Mouse (Mus musculus): ENCODE data around the gene Grik5. TPM values are rescaled to one million over a fixed set of nuclear protein-coding genes. Genes with fewer than 3 reads are reported as not detected.
A peak's percentile ranks its signal among the peaks of the same experiment; 100 is the strongest.

Gene Grik5
- polyA plus RNA-seq, 1 experiment from 2014 or later = 12.5 TPM

DNA sequence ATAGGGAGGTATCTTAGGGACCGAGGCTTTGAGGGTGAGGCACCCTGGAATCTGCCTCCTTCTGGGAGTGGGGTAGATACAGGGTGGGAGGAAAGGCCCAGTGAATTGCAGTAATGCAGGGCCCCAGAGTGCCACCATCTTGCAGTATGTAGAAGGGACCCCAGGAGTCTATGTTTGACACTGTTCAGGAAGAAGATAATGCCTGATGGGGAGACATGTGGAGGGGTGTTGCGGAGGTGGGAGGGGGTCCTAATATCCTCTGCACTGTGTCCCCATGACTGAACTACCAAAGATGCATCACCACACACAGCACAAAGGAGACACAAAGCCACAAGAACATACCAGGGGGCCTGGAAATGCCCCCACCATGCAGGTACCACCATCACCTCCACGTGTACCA, 66.0 kb downstream of the Grik5 start:
- peak; percentile 35; the same call in 1 of the 2 replicates for ATAC-seq
- Histone ChIP-seq H3K4me2 (ENCODE audit: low read length) (peak overlapping the region; percentile 76), H3K9ac (ENCODE audit: low read depth, low read length) (peak overlapping the region; percentile 94), H3K4me3 (ENCODE audit: low read length) (peak overlapping the region; percentile 85), H3K9me3 (ENCODE audit: control insufficient read depth, low read length) (no peaks in the 10 kb centered on the region), H3K36me3 (ENCODE audit: control insufficient read depth, insufficient read depth, low read length) (no peaks in the 10 kb centered on the region; the same call in 1 of the 2 replicates), H3K27ac (ENCODE audit: low read depth, low read length) (peak overlapping the region; percentile 97), H3K4me1 (ENCODE audit: control insufficient read depth, insufficient read depth, low read depth, low read length) (peaks cover 63% of the 10 kb centered on the region), H3K27me3 (replicated peaks; ENCODE audit: control insufficient read depth, insufficient read depth, low read length) (no peaks in the 10 kb centered on the region)
- 62% methylated on average over 3 of the region's 3 CpGs for WGBS

DNA sequence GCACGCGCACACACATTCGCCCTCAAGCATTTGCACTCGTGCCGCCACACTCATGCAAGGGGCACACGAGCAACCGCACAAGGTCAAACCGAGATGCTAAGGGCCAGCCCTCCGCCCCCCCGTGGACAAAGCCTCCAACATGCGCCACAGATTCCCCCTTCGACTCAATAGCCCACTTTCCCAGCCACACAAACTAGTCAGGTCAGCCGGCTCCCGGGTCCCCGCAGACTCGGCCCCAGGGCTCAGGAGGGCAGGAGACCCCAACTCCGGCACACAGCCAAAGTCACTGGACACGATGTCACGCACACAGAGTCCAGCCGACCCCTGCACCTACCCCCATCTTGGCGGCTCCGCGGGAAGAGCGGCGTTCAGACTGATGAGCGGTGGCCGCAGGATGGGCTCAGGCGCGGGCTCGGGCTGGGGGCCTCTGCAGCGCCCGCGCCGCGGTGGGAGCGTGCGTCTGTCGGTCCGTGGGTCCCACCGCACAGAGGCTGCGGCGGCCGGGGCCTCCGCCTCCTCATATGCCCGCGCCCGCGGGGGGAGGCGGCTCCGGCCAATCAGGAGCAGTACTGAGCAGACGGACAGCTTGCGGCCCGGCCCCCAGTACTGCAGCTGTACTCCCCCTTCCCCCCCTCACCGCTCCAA, 66.6 kb downstream of the Grik5 start, which contains the start of gene Atp1a3:
TSS of gene Atp1a3 (minus strand) at position 538 of the 645 bp plus-strand sequence.
- H3K36me3 ChIP-seq (ENCODE audit: control insufficient read depth, insufficient read depth, low read length) = peaks cover 5% of the 10 kb centered on the region
- peak within 1 kb of the TSS; percentile 97 for H3K27ac ChIP-seq (ENCODE audit: low read depth, low read length)
- peaks cover 64% of the 10 kb centered on the region for H3K4me1 ChIP-seq (ENCODE audit: control insufficient read depth, insufficient read depth, low read depth, low read length)
- ATAC-seq = peak; percentile 84
- 1% methylated on average over 39 of the region's 54 CpGs for WGBS
- peak within 1 kb of the TSS; percentile 85 for H3K4me3 ChIP-seq (ENCODE audit: low read length)
- peak within 1 kb of the TSS; percentile 94 for H3K9ac ChIP-seq (ENCODE audit: low read depth, low read length)
- peak within 1 kb of the TSS; percentile 76 for H3K4me2 ChIP-seq (ENCODE audit: low read length)
- no peaks in the 10 kb centered on the region for H3K9me3 ChIP-seq (ENCODE audit: control insufficient read depth, low read length)
- no peaks in the 10 kb centered on the region for H3K27me3 ChIP-seq (replicated peaks; ENCODE audit: control insufficient read depth, insufficient read depth, low read length)

DNA sequence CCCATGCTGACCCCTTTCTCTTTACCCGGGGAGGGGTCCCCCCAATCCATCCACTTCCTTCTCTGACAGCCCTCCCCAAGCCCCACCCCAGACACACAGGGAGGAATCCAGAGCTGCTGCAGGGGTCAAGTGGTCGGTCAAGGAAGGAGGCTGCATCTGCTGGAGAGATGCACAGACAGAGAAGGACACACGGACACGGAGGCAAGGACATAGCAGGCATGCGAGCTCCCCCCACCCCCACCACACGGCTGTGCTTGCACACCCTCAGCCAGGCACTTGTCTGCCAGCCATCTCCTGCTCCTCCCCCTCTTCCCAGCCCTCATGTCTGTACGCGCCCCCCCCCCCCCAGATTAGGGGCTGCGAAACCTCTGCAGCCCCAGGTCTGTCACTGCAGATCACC, 67.3 kb downstream of the Grik5 start:
- peak overlapping the region; percentile 97 for H3K27ac ChIP-seq (ENCODE audit: low read depth, low read length)
- H3K36me3 ChIP-seq (ENCODE audit: control insufficient read depth, insufficient read depth, low read length) = peaks cover 8% of the 10 kb centered on the region
- peak overlapping the region; percentile 94 for H3K9ac ChIP-seq (ENCODE audit: low read depth, low read length)
- no peaks in the 10 kb centered on the region for H3K27me3 ChIP-seq (replicated peaks; ENCODE audit: control insufficient read depth, insufficient read depth, low read length)
- H3K4me1 ChIP-seq (ENCODE audit: control insufficient read depth, insufficient read depth, low read depth, low read length) = peaks cover 56% of the 10 kb centered on the region
- 19% methylated on average over 7 of the region's 9 CpGs for WGBS
- peak overlapping the region; percentile 85 for H3K4me3 ChIP-seq (ENCODE audit: low read length)
- H3K9me3 ChIP-seq (ENCODE audit: control insufficient read depth, low read length) = no peaks in the 10 kb centered on the region
- no peak for ATAC-seq
- H3K4me2 ChIP-seq (ENCODE audit: low read length) = peak overlapping the region; percentile 76

DNA sequence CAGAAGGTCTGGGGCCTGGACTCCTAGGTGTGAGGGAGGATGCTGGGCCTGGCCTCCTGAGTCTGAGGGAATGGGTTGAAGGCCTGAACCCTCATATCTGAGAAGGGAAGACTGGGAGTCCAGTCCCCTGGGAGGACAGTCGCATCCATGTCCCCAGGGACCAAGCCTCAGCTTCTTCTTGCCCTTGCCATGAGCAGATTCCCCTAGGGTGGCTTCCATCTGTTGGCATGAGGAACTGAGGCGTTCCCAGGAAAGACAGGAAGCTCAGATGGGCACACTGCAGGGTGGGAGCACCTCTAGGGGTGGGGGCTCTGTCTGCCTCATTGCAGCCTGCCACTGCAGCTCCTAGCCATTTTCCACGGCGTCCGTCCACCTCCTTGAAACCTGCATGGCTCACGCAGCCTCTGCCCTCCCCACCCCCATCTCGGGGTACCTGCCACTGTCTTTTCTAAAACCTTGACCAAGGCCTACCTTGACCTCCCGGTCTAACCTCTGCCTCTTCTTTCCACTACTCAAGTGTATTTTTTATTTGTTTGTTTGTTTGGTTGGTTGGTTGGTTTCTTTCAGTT, 68.2 kb downstream of the Grik5 start:
- H3K27ac ChIP-seq (ENCODE audit: low read depth, low read length) = peak overlapping the region; percentile 62; the same call in 1 of the 2 replicates
- H3K36me3 ChIP-seq (ENCODE audit: control insufficient read depth, insufficient read depth, low read length) = peaks cover 14% of the 10 kb centered on the region
- peak overlapping the region; percentile 76 for H3K4me2 ChIP-seq (ENCODE audit: low read length)
- no peak for ATAC-seq
- WGBS = 69% methylated on average over 8 of the region's 8 CpGs
- no peaks in the 10 kb centered on the region for H3K27me3 ChIP-seq (replicated peaks; ENCODE audit: control insufficient read depth, insufficient read depth, low read length)
- H3K4me1 ChIP-seq (ENCODE audit: control insufficient read depth, insufficient read depth, low read depth, low read length) = peaks cover 49% of the 10 kb centered on the region
- peak overlapping the region; percentile 85 for H3K4me3 ChIP-seq (ENCODE audit: low read length)
- H3K9me3 ChIP-seq (ENCODE audit: control insufficient read depth, low read length) = no peaks in the 10 kb centered on the region
- H3K9ac ChIP-seq (ENCODE audit: low read depth, low read length) = peak overlapping the region; percentile 94

DNA sequence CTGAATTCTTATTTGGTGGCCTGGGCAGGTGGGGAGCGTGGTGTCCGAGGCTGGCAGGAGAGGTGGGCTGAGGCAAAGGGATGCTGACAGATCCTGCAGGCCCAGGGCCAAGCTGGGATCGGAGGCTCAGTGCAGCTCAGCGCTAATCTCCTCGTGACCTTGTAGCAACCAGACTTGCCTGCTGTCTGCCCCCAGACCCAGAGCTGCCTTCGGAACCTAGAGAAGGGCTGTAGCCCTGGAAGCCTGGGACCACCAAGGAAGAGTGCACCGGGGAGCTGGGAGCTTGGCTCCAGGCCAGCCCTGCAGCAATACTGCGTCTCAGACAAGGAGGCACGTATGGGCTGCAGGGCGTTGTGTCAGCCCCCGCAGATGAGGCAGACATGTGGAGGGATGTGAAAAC, 68.9 kb downstream of the Grik5 start:
- peak overlapping the region; percentile 62 for H3K27ac ChIP-seq (ENCODE audit: low read depth, low read length)
- H3K9me3 ChIP-seq (ENCODE audit: control insufficient read depth, low read length) = no peaks in the 10 kb centered on the region
- peak overlapping the region; percentile 94 for H3K9ac ChIP-seq (ENCODE audit: low read depth, low read length)
- H3K4me1 ChIP-seq (ENCODE audit: control insufficient read depth, insufficient read depth, low read depth, low read length) = peaks cover 43% of the 10 kb centered on the region
- peak overlapping the region; percentile 76 for H3K4me2 ChIP-seq (ENCODE audit: low read length)
- H3K36me3 ChIP-seq (ENCODE audit: control insufficient read depth, insufficient read depth, low read length) = peaks cover 17% of the 10 kb centered on the region
- WGBS = 27% methylated on average over 11 of the region's 11 CpGs
- H3K4me3 ChIP-seq (ENCODE audit: low read length) = peak overlapping the region; percentile 85
- no peak for ATAC-seq
- no peaks in the 10 kb centered on the region for H3K27me3 ChIP-seq (replicated peaks; ENCODE audit: control insufficient read depth, insufficient read depth, low read length)

DNA sequence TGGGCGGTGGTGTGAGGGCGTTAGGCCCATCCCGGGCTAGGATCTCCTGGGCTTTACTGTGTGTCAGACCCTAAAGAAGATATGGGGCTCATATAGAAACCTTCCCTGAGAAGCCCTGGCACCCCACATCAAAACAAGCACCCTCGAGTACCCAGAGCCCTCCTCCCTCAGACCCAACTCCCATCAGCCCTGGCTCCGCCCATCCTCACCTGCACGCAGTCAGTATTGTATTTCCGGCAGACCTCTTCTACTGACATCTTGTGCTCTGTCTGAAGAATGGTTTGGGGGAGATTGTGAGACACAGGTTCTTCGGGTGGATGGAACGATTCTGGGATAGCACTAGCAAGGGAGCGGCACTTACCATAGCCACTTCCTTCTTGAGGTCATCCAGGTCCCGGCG, 71.4 kb downstream of the Grik5 start:
- no peak overlapping the region for H3K4me2 ChIP-seq (ENCODE audit: low read length)
- peaks cover 21% of the 10 kb centered on the region for H3K4me1 ChIP-seq (ENCODE audit: control insufficient read depth, insufficient read depth, low read depth, low read length)
- no peaks in the 10 kb centered on the region for H3K9me3 ChIP-seq (ENCODE audit: control insufficient read depth, low read length)
- H3K36me3 ChIP-seq (ENCODE audit: control insufficient read depth, insufficient read depth, low read length) = peaks cover 30% of the 10 kb centered on the region
- no peak overlapping the region for H3K4me3 ChIP-seq (ENCODE audit: low read length)
- ATAC-seq = no peak
- no peak overlapping the region for H3K27ac ChIP-seq (ENCODE audit: low read depth, low read length)
- H3K27me3 ChIP-seq (replicated peaks; ENCODE audit: control insufficient read depth, insufficient read depth, low read length) = no peaks in the 10 kb centered on the region
- no peak overlapping the region for H3K9ac ChIP-seq (ENCODE audit: low read depth, low read length)
- 71% methylated on average over 12 of the region's 12 CpGs for WGBS

DNA sequence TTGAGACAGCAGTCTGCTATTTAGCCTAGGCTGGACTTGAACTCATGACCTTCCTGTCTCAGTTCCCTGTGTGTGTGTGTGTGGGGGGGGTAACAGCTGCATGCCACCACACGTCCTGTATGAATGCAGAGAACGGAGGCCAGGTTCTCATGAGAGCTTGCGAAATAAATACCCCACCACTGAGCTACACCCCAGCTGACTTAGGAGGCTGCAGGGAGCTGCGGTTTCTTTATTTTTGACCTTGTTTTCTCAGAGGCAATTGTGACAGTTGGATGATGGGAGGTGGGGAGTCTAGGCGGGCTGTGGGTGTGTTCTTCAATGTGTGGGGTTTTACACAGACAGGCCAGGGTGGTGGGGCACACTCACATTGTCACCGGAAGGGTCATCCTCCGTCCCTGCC, 71.9 kb downstream of the Grik5 start:
- 78% methylated on average over 7 of the region's 7 CpGs for WGBS
- Histone ChIP-seq H3K9me3 (ENCODE audit: control insufficient read depth, low read length) (no peaks in the 10 kb centered on the region), H3K27me3 (replicated peaks; ENCODE audit: control insufficient read depth, insufficient read depth, low read length) (no peaks in the 10 kb centered on the region), H3K4me3 (ENCODE audit: low read length) (no peak overlapping the region), H3K4me1 (ENCODE audit: control insufficient read depth, insufficient read depth, low read depth, low read length) (peaks cover 21% of the 10 kb centered on the region), H3K9ac (ENCODE audit: low read depth, low read length) (no peak overlapping the region), H3K4me2 (ENCODE audit: low read length) (no peak overlapping the region), H3K27ac (ENCODE audit: low read depth, low read length) (no peak overlapping the region), H3K36me3 (ENCODE audit: control insufficient read depth, insufficient read depth, low read length) (peaks cover 31% of the 10 kb centered on the region)
- no peak for ATAC-seq

DNA sequence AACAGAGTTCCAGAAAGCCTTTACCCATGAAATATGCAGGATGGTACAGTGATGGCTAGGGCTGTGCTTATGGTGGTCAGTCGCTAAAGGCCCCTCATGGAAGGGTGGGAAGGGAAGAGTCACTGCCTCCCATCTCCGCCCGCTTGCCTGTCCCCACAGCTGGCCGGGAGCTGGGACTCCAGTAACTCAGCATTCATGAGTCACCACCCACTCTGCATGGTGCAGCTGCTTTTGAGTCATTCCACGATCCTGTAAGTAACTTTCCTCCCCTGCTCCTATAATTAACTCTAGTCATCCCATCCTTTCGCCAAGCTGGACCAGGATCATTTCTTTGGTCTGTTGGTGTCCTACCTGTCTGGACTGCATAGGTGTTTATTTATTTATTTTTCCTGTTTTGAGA, 79.1 kb downstream of the Grik5 start:
- Histone ChIP-seq H3K9ac (ENCODE audit: low read depth, low read length) (no peak overlapping the region), H3K4me1 (ENCODE audit: control insufficient read depth, insufficient read depth, low read depth, low read length) (no peaks in the 10 kb centered on the region), H3K4me2 (ENCODE audit: low read length) (no peak overlapping the region), H3K4me3 (ENCODE audit: low read length) (no peak overlapping the region), H3K27ac (ENCODE audit: low read depth, low read length) (no peak overlapping the region), H3K36me3 (ENCODE audit: control insufficient read depth, insufficient read depth, low read length) (peaks cover 52% of the 10 kb centered on the region), H3K9me3 (ENCODE audit: control insufficient read depth, low read length) (no peaks in the 10 kb centered on the region), H3K27me3 (replicated peaks; ENCODE audit: control insufficient read depth, insufficient read depth, low read length) (no peaks in the 10 kb centered on the region)
- no peak for ATAC-seq
- 74% methylated on average over 6 of the region's 6 CpGs for WGBS

DNA sequence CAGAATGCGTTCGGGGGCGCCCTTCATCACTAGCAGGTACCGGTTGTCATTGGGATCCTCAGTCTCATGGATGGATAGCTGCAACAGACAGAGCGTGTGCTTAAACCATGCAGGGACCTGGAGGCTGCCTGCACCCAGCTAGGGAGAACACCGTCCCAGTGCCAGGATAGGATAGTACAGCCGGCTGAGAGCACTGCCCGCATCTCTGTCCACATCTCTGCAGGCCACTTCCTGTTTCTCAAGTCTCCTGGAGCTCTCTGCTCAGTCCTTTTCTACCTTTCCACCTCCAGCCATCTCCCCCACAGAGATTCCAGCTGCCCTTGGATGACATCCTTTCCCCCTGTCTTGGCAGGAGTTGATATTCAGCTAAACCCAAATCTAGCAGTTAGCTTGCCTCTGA, 81.7 kb downstream of the Grik5 start:
- Histone ChIP-seq H3K27me3 (replicated peaks; ENCODE audit: control insufficient read depth, insufficient read depth, low read length) (no peaks in the 10 kb centered on the region), H3K36me3 (ENCODE audit: control insufficient read depth, insufficient read depth, low read length) (peaks cover 52% of the 10 kb centered on the region), H3K27ac (ENCODE audit: low read depth, low read length) (no peak overlapping the region), H3K9ac (ENCODE audit: low read depth, low read length) (no peak overlapping the region), H3K9me3 (ENCODE audit: control insufficient read depth, low read length) (no peaks in the 10 kb centered on the region), H3K4me2 (ENCODE audit: low read length) (no peak overlapping the region), H3K4me1 (ENCODE audit: control insufficient read depth, insufficient read depth, low read depth, low read length) (no peaks in the 10 kb centered on the region), H3K4me3 (ENCODE audit: low read length) (no peak overlapping the region)
- ATAC-seq = no peak
- WGBS = 82% methylated on average over 8 of the region's 8 CpGs

Measured in hindbrain, embryonic 16.5 days (tissue).